Comparison of ENCODE assay signal across 8 mouse cellular contexts in the genomic region with DNA sequence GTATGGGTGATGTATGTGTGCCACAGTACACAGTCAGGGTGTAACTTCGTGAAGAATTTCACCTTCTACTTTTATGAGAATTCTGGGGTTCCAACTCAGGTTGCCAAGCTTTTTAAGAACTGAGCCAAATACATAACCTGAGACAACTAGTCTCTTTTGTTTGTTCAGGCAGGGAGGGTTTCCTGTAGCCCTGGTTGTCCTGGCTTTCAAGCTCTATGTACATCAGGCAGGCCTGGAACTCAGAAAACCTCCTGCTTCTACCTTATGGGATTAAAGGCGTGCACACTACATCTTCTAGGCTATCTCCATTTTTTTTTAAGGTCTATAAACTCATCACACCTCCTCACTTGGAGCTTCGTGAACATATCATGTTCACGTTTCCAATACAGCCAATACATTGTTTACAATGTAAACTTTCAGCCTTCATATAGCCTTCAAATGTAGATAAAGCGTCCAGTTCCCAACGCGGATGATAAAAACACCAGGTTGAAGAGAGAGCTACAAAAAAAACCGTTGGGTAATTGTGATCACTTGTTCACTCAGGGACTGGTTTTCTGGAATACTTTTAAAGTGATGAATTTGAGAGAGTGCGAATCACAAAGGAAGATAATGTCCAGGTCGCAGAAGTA. TPM values are rescaled to one million over a fixed set of nuclear protein-coding genes. Genes with fewer than 3 reads are reported as not detected.
DNase-seq lines count a peak whose midpoint lies in the region; ATAC-seq and TF ChIP-seq lines count a peak whose summit lies in the region.

No protein-coding gene starts in this region.

- ATAC-seq in erythroblast, adult 5-6 weeks (replicated peaks; ENCODE audit: low FRiP score, poor library complexity, severe bottlenecking): 0 out of 2 replicates have a peak, but pooled peaks have one; percentile 24
- ATAC-seq in liver, embryonic 11.5 days (replicated peaks; ENCODE audit: low FRiP score): peak; percentile 1; the same call in 1 of the 2 replicates

- H3K9me3 ChIP-seq in liver, embryonic 11.5 days (ENCODE audit: control insufficient read depth, low read length): no peaks in the 10 kb centered on the region

- H3K9ac ChIP-seq in heart, adult 2 months (ENCODE audit: low read depth, low read length): peak overlapping the region; percentile 55
- peak overlapping the region; percentile 97 for H3K9ac ChIP-seq in liver, embryonic 11.5 days (ENCODE audit: low read depth, low read length)

- TF ChIP-seq EP300 in heart, adult 2 months (IDR thresholded peaks at IDR 0.05; ENCODE audit: insufficient read depth, low read depth, low read length): no peak

- peak overlapping the region; percentile 90 for H3K27ac ChIP-seq in heart, adult 2 months
- peak overlapping the region; percentile 99 for H3K27ac ChIP-seq in liver, embryonic 11.5 days (ENCODE audit: low read depth, low read length)

- H3K4me3 ChIP-seq in heart, adult 2 months: peak overlapping the region; percentile 85
- H3K4me3 ChIP-seq in liver, embryonic 11.5 days (ENCODE audit: low read depth, low read length): peak overlapping the region; percentile 92

- WGBS in heart, adult 2 months: 16% methylated on average over 10 of the region's 10 CpGs
- WGBS in liver, embryonic 11.5 days: 20% methylated on average over 10 of the region's 10 CpGs

- no peak for TF ChIP-seq POLR2A in heart, adult 2 months (IDR thresholded peaks at IDR 0.05; ENCODE audit: insufficient read depth, low read depth, low read length)

- H3K4me1 ChIP-seq in heart, adult 2 months (ENCODE audit: control insufficient read depth, insufficient read depth, low read length): no peaks in the 10 kb centered on the region; the same call in none of the 2 replicates
- H3K4me1 ChIP-seq in liver, embryonic 11.5 days (replicated peaks; ENCODE audit: control insufficient read depth, insufficient read depth, low read length): peaks cover 16% of the 10 kb centered on the region

- TF ChIP-seq CTCF in heart, adult 2 months (IDR thresholded peaks at IDR 0.05): no peak

- H3K27me3 ChIP-seq in heart, adult 2 months (ENCODE audit: control insufficient read depth, insufficient read depth, low read length): no peaks in the 10 kb centered on the region
- no peaks in the 10 kb centered on the region for H3K27me3 ChIP-seq in liver, embryonic 11.5 days (replicated peaks; ENCODE audit: control insufficient read depth, insufficient read depth, low read length)

- H3K36me3 ChIP-seq in heart, adult 2 months (ENCODE audit: control insufficient read depth, insufficient read depth, low read length): peaks cover 2% of the 10 kb centered on the region; the same call in 1 of the 2 replicates
- peaks cover 9% of the 10 kb centered on the region for H3K36me3 ChIP-seq in liver, embryonic 11.5 days (ENCODE audit: control insufficient read depth, insufficient read depth, low read length)

- intact Hi-C loops in heart, adult 2 months (cut with DNase I): loop anchor here (1.0 to 2.0 kb wide), 2 partner anchors 14 to 30 kb away; partner anchors contain the start of genes Dhx30 and Smarcc1

- no peak for DNase-seq in heart, adult 2 months
- no peak for DNase-seq in heart, adult 18-20 months
- peak; percentile 53 for DNase-seq in A20 (ENCODE audit: low read depth, low spot score)
- DNase-seq in liver, embryonic 11.5 days (ENCODE audit: low spot score): no peak
- DNase-seq in c-Kit-positive CD71-positive TER-119-positive erythroid progenitor cells, embryonic 14.5 days (ENCODE audit: low spot score): no peak
- no peak for DNase-seq in spleen, adult 12 weeks (ENCODE audit: low spot score)
- DNase-seq in cerebellum, postnatal 14 days: no peak

- H3K4me2 ChIP-seq in liver, embryonic 11.5 days: peak overlapping the region; percentile 92

- H3K79me2 ChIP-seq in heart, adult 2 months (replicated peaks; ENCODE audit: control insufficient read depth, insufficient read depth, low read length): peaks cover 2% of the 10 kb centered on the region

RNA-seq across cellular contexts. Expression of gene Dhx30, which starts 13.4 kb away (rescaled TPM):
- total RNA-seq in heart, adult 2 months (2021): 10 to 100 TPM; 64.8 to 68.6 TPM
- polyA plus RNA-seq in heart, adult 2 months (2012; rRNA removed): 56.7 and 73.5 TPM in 2 replicates
- 10 to 100 TPM; 54.4 to 56.4 TPM for total RNA-seq in heart, adult 18-20 months (2021)
- 13.3 and 19.2 TPM in 2 replicates for total RNA-seq in erythroblast, adult 5-6 weeks (2015; ENCODE audit: low replicate concordance)
- total RNA-seq in erythroblast, adult 5-6 weeks (2017; ENCODE audit: low replicate concordance): 7.8 and 10.7 TPM in 2 replicates
- polyA plus RNA-seq in liver, embryonic 11.5 days (2014; fragmentation: Nextera tagmentation; extraction: Ambion mirVana): 113 and 124 TPM in 2 replicates

RNA-seq across cellular contexts. Expression of gene Smarcc1, which starts 13.5 kb away (rescaled TPM):
- total RNA-seq in heart, adult 2 months (2021): 10 to 100 TPM; 24.1 to 25.2 TPM
- 8.4 and 10.6 TPM in 2 replicates for polyA plus RNA-seq in heart, adult 2 months (2012; rRNA removed)
- 10 to 100 TPM; 22.9 to 25.5 TPM for total RNA-seq in heart, adult 18-20 months (2021)
- total RNA-seq in erythroblast, adult 5-6 weeks (2015; ENCODE audit: low replicate concordance): 24.9 and 33.6 TPM in 2 replicates
- 17.6 and 24.5 TPM in 2 replicates for total RNA-seq in erythroblast, adult 5-6 weeks (2017; ENCODE audit: low replicate concordance)
- 69.1 and 72.5 TPM in 2 replicates for polyA plus RNA-seq in liver, embryonic 11.5 days (2014; fragmentation: Nextera tagmentation; extraction: Ambion mirVana)
